Mouse (Mus musculus) monocyte, adult 2 months (primary cell): ENCODE data around the gene Hmg20a.

ENCODE experiments used
- DNase-seq, 2 experiments: peaks; one replicate each; pipeline ENCODE4 v3.0.0; 2022; ENCODE audit warnings: low spot score in 2 of 2, low read depth in 1 of 2

Gene Hmg20a

GRCm38 (mm10) chr9:56516219-56516618 is 97.8 kb downstream of the Hmg20a start:
- DNase-seq = no peak

DNA sequence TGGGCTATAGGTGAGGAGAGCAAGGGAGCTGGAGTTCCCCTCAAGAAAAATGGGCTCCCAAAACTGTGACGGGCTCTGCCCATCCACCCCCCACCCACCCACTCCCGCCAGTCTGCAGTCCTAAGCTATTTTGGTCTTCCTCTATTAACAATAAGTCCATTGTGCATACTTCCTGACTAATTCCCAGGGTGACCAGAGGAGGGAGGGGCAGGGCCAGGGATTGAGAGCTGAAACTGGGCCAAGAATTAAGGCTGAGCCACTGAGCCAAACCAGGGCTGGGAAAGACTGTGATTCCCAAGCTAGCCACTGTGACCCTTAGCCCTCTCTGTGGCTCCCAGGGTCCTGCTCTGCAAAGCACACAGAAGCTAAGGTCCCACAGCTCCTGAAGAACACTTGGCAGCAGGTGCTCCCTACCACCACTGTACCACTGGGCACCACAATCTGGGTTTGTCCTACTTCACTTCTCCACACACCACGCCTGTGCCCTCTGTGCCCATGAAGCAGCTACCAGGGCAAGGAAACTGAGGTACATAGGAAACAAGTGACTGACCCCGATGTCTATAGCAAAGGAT is 98.4 kb downstream of the Hmg20a start:
- no peak for DNase-seq

DNA sequence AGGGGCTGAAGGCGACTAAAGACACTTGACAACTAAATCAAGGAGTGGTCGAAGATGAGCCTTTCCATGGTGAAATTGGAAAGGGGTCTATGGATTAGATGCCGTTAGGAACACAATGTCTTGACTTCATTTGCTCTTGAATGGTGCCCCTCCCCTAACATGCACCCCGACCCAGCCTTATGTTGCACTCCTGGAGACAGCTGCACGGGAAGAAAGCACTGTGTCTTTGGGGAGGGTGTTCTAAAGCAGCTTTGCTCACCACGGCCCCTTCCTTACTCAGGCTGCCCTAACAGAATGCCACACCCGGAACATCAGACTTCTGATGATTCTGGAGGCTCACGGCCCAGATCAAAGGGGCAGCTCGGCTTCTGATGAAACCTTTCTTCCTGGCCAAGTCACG is 103.9 kb downstream of the Hmg20a start:
- no peak for DNase-seq

- no peak for DNase-seq
Observed at GRCm38 (mm10) chr9:56527951-56528350, 109.5 kb downstream of the Hmg20a start.

- no peak for DNase-seq
Observed at GRCm38 (mm10) chr9:56531991-56532390, 113.6 kb downstream of the Hmg20a start.

GRCm38 (mm10) chr9:56533916-56534315 is 115.5 kb downstream of the Hmg20a start:
- no peak for DNase-seq

- no peak for DNase-seq
Observed at GRCm38 (mm10) chr9:56534727-56535126, 116.3 kb downstream of the Hmg20a start.

GRCm38 (mm10) chr9:56535361-56535760 is 117.0 kb downstream of the Hmg20a start:
- no peak for DNase-seq

GRCm38 (mm10) chr9:56540051-56540450 is 121.6 kb downstream of the Hmg20a start:
- DNase-seq = no peak

DNA sequence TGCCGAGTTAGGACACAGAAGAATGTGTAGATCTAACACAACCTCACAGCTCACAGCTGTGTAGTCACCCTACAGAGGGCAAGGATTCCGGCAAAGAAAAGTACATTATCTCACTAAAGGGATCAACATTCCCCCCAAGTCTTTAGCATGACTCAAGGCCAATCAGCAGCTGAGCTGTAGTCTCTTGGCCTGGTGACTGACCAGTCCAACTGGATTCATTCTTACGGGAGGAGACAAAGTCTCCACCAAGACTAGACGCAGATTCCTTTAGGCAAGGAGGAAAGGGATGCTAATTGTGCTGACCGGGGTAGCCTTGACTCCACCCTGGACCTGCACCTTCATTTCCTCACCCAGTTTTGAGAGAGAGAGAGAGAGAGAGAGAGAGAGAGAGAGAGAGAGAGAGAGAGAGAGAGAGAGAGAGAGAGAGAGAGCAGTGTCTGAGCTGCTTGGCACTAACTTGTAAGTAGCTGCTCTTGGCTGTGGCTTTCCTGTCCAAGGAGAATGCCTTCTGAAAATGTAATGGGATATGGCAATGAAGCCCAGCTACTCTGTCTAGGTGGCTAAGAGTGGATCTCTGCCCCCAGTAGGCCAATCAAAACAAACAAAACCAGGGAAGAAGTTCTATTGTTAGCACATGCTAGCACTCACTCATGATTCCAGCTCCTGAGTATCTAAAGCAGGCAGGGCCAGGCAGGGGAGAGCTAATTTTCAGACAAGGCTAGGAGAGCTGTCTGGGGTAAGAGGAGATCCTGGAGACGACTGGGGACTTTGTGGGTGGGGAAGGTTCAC is 126.5 kb downstream of the Hmg20a start:
- no peak for DNase-seq
